Mouse (Mus musculus) megakaryocyte, adult 5-6 weeks (primary cell): ENCODE results near the gene Epha2. TPM values are rescaled to one million over a fixed set of nuclear protein-coding genes. Genes with fewer than 3 reads are reported as not detected.

ENCODE experiments used
- ATAC-seq: 2 replicates; pipeline ENCODE4 v1.8.0; 2016; ENCODE audit warnings: mild to moderate bottlenecking, inconsistent platforms; ENCODE audit not compliant: poor library complexity, severe bottlenecking
- total RNA-seq, 2 experiments: library from RNA; stranded (forward) in 1 of 2; stranded (reverse) in 1 of 2; fragments of 153-499, 151-499 nt in 1 of 2; fragments of 221-1000, 200-1000 nt in 1 of 2; gene quantifications; 2 replicates each; pipeline versions ENCODE4 v1.2.3 to v1.2.4; 2015 to 2017

The Epha2 gene
- total RNA-seq (2015) (1.1 TPM in 2 replicates), total RNA-seq (2017) (1.3 and 2.1 TPM in 2 replicates)

GRCm38 (mm10) chr4:141301116-141301553 is at the start of gene Epha2:
Gene Epha2, plus strand, starts transcription at chr4:141301240.
- ATAC-seq, result 0 out of 2 replicates have a peak, but pooled peaks have one; percentile 20

DNA sequence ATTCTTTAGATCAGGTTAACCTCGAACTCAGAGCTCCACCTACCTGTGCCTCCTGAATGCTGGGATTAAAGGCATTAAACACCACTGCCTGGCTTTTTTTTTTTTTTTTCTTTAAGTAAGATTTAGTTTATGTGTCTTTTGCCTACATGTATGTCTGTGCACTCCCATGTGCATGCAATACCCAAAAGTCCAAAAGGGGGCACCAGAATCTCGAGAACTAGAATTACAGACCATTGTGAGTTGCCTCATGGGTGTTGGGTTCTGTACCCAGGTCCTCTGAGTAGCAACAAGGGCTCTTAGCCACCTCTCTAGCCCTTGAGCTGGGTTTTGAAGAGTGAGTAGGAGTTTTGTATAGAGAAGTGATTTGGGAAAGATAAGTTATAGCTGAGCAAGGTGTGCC is 48.4 kb upstream of the Epha2 start:
- no peak for ATAC-seq

GRCm38 (mm10) chr4:141254234-141254633 is 46.8 kb upstream of the Epha2 start:
- ATAC-seq, result no peak

DNA sequence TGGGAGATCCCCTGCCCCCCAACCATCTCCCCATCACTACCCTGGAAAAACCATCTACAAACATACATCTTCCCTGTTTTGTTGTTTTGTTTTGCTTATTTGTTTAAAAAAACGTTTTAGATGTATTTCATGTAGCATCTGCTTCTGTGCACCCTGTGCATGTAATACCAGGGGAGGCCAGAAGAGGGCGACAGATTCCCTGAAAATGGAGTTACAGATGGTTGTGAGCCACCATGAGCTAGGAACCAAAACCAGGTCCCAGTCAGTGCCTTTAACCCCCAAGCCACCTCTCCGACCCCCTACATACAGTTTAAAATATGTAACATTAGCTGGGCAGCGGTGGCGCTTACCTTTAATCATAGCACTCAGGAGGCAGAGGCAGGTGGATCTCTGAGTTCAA is 43.6 kb upstream of the Epha2 start:
- ATAC-seq, result peak; percentile 54; the same call in 1 of the 2 replicates

DNA sequence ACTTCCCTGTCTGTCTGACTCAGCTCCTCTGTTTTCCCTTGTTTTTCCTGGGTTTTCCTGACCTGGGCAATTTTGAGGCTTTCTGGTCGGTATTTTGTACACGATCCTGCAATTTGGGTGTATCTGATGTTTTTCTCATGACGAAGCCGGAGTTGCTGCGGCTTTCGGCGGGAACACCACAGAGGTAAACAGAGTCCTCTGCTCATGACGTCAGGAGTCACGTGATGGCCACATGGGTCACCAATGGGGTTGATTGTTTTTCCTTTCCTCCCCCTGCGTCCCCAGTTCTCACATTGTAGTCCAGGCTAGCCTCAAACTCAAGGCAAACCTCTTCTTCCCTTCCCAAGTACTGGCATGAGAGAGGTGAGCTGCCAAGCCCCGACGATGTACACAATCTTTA is 41.6 kb upstream of the Epha2 start:
- no peak for ATAC-seq

- no peak for ATAC-seq
Observed at GRCm38 (mm10) chr4:141260007-141260723, 40.9 kb upstream of the Epha2 start.

GRCm38 (mm10) chr4:141262906-141263637 is 38.0 kb upstream of the Epha2 start:
- no peak for ATAC-seq

GRCm38 (mm10) chr4:141265979-141266637 is 34.9 kb upstream of the Epha2 start:
- no peak for ATAC-seq

DNA sequence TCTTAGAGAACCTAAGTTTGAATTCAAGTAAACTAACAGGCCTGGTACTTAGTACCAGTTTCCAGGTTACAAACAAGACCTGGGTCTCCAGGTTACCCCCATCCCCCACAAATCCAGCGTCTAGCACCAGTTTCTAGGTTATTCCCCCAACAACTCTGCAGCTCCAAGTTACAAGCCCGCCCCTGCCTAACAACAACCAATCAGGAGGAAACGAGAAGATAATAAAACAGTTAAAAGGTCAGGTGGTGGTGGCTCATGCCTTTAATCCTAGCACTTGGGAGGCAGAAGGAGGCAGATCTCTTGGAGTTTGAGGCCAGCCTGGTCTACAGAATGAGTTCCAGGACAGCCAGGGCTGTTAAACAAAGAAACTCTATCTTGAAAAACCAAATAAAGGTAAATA is 33.8 kb upstream of the Epha2 start:
- no peak for ATAC-seq

DNA sequence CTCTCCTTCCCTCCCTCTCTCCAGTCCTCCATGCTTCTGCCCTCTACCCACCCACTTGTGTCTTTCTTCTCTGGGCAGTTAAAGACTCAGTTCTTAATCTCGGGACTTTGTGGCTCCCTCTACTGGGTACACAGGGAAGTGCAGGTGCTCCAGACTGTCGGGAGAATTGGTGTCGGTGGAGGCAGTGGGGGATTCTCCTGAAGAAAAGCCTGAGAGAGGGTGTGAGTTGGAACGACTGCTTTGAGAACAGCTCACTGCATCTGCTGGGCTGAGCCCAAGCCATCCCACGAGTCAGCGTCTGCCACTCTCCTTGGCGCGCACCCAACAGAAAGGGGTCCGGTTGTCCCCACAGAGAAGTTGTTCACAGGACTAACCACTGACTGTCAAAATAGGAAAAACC is 33.2 kb upstream of the Epha2 start:
- 0 out of 2 replicates have a peak, but pooled peaks have one; percentile 29 for ATAC-seq

DNA sequence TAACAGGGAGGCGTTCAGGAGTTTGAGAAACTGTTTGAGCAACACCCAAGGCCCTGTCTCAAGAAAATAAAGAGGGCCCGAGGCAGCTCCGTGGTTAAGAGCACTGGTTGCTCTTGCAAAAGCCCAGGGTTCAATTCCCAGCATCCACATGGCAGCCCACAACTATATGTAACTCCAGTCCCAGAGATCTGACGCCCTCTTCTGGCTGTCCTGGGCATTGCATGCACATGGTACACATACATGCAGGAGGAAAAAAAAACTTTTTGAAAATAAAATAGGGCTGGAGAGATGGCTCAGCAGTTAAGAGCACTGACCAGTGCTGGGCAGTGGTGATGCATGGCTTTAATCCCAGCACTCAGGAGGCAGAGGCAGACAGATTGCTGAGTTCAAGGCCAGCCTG is 32.7 kb upstream of the Epha2 start:
- no peak for ATAC-seq

GRCm38 (mm10) chr4:141269080-141269479 is 32.0 kb upstream of the Epha2 start:
- ATAC-seq, result peak; percentile 9; the same call in 1 of the 2 replicates

DNA sequence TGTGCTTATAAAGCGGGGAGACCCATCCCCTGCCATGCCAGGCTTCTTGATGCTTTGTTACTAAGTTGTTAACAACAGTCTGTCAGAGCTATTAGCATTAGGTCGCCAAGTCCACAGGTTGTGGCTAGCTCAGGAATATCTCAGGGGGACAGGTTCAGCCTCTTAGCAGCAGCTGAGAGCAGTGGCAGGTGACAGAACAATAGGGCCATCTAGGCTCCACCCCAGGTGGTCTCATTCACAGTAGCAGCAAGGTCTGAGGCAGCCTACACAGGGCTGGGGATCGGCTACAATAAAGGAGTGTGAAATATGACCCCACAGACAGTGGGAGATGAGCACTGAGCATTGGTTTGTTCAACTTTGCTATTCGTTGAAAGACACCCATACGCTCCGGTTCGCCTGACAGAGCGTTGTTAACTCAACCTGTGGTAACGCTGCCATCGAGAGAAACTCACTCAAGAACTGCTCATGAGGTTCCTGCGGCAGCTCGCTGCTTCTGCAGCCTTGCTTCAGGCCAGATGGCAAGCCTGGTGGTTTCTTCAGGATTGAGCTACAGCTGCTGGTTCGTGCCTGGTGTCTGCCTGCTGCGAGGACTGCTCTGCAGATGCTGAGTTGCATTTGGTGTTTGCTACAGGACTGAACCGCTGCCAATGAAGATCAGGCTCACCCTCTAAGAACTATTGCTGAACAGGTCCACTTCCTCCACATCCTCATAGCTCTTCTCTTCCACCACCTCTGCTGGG is 30.7 kb upstream of the Epha2 start:
- ATAC-seq, result no peak

GRCm38 (mm10) chr4:141271228-141271627 is 29.8 kb upstream of the Epha2 start:
- ATAC-seq, result no peak

GRCm38 (mm10) chr4:141271721-141272120 is 29.3 kb upstream of the Epha2 start:
- peak; percentile 46 for ATAC-seq

DNA sequence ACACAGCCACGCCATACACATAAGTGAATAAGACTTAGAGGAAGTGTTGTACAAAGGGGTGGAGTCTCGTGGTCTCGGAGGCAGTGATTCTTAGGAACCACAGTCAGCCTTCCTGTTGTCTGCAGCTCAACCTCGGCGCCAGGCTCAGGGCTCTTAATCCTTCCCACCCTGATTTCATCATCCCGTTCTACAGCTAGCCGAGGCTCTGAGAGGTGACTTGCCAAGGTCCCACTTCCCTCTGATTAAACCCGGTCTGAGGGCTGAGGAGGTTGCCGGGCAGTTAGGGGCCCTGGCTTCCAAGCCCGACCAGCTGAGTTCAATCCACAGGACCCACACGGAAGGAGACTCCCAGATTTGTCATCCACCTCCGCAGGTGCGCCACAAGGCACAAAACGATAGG is 28.2 kb upstream of the Epha2 start:
- peak; percentile 84 for ATAC-seq

DNA sequence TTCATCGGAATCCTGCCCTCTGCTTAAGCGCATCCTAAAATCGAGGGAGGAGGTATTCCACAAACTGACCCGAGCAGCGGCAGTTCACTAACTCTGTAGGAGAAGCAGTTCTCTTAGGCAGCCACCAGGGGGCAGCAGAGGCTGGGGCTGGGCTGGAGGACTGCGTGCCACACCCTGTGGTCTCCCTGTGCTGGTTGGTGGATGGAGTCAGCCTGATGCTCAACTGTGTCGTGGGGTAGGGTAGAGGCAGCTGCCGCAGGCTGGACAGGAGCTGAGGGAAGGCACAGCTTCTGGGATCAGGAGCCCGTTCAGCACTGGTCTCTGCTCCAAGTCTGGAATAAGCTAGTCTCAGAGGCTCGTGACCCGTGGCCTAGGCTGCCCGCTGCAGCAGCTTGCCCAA is 27.7 kb upstream of the Epha2 start:
- peak; percentile 72 for ATAC-seq

DNA sequence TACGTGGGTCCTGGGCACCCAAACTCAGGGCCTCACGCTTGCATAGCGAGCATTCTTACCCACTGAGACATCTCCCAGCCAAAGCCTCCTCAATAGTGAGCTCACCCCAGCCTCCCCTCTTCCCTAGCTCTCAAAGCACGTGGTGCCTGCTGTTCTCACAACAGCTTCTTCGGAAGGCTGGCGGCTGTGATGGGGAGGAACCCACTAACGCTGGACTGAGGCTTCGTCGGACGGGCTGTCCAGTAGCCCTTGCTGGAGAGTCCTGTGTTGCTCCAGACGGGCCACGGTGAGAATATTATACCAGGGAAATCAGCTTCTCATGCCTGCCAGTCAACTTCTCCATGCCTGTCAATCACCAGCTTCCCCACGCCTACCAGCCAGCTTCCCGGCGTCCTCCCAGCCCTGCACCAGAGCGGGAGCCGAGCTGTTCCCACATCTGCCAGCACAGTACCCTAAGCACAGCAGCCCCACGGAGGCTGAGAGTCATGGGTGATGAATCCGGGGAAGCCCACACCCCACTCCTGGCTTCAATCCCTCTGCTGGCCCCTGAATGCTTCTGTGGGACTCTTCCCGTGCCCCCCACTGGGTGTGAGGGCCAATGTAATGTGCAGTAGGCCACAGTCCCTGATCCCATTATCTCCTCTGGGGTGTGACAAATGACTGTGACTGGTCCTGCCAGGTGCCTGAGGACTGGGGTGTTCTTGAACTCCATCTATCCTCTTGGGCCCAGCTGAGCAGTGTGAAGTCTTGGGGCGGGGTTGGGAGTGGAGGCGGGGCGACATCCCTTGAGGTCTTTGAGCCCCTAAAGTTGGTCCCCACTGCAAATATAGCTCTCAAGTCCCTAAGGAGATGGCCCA is 26.3 kb upstream of the Epha2 start:
- no peak for ATAC-seq

DNA sequence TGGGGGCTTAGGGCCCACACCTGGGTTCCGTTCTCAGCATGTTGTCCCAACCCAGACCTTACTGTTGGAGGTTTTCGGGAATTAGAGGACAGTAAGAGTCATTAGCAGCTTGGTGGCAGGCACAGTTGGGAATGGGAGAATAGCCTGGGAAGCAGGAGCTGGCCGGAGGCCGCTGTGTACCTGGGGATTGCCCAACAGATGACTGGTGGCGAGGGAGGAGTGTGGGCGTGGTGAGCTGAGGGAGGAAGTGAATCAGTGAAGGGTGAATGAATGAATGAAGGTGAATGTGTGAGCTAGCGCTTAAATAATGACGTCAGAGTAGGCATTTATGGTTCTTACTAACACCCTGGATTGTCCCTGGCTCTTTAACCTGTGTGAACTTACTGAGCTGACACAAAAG is 23.9 kb upstream of the Epha2 start:
- ATAC-seq, result no peak

- no peak for ATAC-seq
Observed at GRCm38 (mm10) chr4:141278154-141278553, 22.9 kb upstream of the Epha2 start.
